Mouse (Mus musculus): ENCODE measurements around the gene S1pr5. TPM values are rescaled to one million over a fixed set of nuclear protein-coding genes. Genes with fewer than 3 reads are reported as not detected.
A peak's percentile ranks its signal among the peaks of the same experiment; 100 is the strongest.

S1pr5 gene
- polyA plus RNA-seq, 1 experiment = not detected

DNA sequence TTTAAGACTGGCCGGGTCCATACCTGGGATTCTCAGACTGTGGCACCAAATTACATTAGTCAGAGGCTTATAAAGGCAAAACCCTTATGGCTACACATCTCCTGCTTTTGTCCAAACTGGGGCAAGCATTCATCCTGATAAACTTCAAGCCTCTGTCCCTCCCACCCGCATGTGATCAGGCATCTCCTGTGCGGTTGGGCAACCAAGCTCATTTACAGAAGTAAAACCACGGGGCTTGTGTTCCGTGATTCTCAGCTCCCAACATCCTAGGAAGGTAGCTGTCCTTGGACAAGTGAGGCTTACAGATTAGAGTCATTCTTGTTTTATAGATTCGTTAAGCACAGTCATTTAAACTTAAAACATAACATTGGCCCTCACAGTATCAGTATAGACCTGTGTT lies 41.4 kb downstream of the S1pr5 start:
- Histone ChIP-seq H3K4me1 (ENCODE audit: control insufficient read depth, insufficient read depth, low read length) (peaks cover 13% of the 10 kb centered on the region), H3K27ac (ENCODE audit: insufficient read depth, low read depth, low read length) (no peak overlapping the region), H3K4me3 (ENCODE audit: insufficient read depth, low read depth, low read length) (no peak overlapping the region)
- TF ChIP-seq POLR2A (IDR thresholded peaks at IDR 0.05; ENCODE audit: insufficient read depth, low read depth, low read length) (no peak), CTCF (IDR thresholded peaks at IDR 0.05; ENCODE audit: insufficient read depth, low read depth, low read length) (no peak)
- WGBS = 86% methylated on average over 6 of the region's 6 CpGs

DNA sequence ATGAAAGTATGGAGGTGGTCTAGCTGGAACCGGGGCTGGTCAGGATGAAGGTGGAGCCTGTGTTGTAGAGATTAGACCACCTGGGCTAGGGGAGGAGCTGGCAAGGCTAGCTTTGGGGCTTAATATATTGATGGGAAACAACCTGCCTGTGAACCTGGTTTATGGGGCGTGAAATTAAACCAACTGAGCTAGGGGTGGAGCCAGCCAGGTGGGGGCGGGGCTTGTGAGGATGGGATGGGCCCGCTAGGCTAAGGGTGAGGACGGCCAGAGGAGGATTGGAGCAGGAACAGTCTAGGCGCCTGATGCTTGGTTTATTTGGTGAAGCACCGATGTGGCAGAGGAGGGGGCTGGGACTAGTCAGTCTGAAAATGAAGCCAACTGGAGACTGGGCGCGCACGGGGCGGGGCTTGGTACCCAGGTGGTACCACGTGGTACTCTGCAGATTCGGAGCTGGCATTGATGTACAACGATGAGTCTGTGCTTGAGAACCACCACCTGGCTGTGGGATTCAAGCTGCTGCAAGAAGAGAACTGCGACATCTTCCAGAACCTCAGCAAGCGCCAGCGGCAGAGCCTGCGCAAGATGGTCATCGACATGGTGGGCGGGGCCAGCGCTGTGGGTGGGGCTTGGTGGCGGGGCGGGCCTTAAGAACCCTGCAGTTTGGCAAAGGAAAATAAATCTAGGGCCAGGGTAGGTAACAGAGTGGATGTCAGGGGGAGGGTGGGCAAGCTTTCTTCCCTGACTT lies 43.5 kb downstream of the S1pr5 start:
- Histone ChIP-seq H3K27ac (ENCODE audit: insufficient read depth, low read depth, low read length) (no peak overlapping the region), H3K4me1 (ENCODE audit: control insufficient read depth, insufficient read depth, low read length) (peaks cover 9% of the 10 kb centered on the region), H3K4me3 (ENCODE audit: insufficient read depth, low read depth, low read length) (peak overlapping the region; percentile 4; the same call in 1 of the 2 replicates)
- 17% methylated on average over 23 of the region's 23 CpGs for WGBS
- TF ChIP-seq CTCF (IDR thresholded peaks at IDR 0.05; ENCODE audit: insufficient read depth, low read depth, low read length) (no peak), POLR2A (IDR thresholded peaks at IDR 0.05; ENCODE audit: insufficient read depth, low read depth, low read length) (no peak)

DNA sequence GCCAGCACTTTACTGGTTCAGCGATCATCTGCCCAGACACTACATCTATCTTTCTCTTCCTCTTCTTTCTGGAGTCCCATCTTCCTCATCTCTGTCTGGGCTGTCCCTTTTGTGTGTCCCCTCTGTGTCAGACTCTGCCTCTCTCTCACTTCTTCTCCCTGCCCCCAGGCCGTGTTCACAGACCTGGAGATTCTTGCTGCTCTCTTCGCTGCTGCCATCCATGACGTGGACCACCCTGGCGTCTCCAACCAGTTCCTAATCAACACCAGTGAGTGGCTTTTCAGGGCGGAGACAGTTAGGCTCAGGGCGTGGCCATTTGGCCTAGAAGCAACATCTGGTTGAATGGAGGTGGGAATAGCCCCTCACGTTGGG lies 44.1 kb downstream of the S1pr5 start:
- TF ChIP-seq CTCF (IDR thresholded peaks at IDR 0.05; ENCODE audit: insufficient read depth, low read depth, low read length) (no peak), POLR2A (IDR thresholded peaks at IDR 0.05; ENCODE audit: insufficient read depth, low read depth, low read length) (no peak)

DNA sequence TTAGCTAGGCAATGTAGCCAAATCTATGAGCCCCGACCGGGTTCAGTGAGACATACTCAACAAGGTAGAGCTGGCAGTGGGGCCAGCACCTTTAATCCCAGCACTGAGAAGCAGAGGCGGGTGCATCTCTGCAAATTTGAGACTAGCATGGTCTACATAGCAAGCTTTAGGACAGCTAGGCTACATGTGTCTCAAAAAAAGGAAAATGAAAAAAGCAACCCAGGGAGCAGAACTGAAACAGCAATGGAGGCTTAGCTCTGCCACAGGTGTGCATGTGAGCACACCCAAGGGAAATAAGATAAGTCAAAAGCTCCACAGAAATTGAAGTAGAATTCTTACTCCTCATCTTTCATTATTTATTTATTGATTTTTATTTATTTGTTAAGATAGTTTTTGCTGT lies 49.3 kb downstream of the S1pr5 start:
- Histone ChIP-seq H3K27ac (ENCODE audit: insufficient read depth, low read depth, low read length) (no peak overlapping the region), H3K4me1 (ENCODE audit: control insufficient read depth, insufficient read depth, low read length) (peaks cover 12% of the 10 kb centered on the region), H3K4me3 (ENCODE audit: insufficient read depth, low read depth, low read length) (no peak overlapping the region)
- no peak for TF ChIP-seq CTCF (IDR thresholded peaks at IDR 0.05; ENCODE audit: insufficient read depth, low read depth, low read length)
- TF ChIP-seq POLR2A (IDR thresholded peaks at IDR 0.05; ENCODE audit: insufficient read depth, low read depth, low read length) = no peak
- 82% methylated on average over 3 of the region's 3 CpGs for WGBS

More for the DNA sequence above, 44.1 kb downstream of the S1pr5 start:
- no peak overlapping the region for H3K27ac ChIP-seq (ENCODE audit: insufficient read depth, low read depth, low read length)
- peaks cover 9% of the 10 kb centered on the region for H3K4me1 ChIP-seq (ENCODE audit: control insufficient read depth, insufficient read depth, low read length)
- H3K4me3 ChIP-seq (ENCODE audit: insufficient read depth, low read depth, low read length) = no peak overlapping the region
- WGBS = 38% methylated on average over 8 of the region's 8 CpGs

DNA sequence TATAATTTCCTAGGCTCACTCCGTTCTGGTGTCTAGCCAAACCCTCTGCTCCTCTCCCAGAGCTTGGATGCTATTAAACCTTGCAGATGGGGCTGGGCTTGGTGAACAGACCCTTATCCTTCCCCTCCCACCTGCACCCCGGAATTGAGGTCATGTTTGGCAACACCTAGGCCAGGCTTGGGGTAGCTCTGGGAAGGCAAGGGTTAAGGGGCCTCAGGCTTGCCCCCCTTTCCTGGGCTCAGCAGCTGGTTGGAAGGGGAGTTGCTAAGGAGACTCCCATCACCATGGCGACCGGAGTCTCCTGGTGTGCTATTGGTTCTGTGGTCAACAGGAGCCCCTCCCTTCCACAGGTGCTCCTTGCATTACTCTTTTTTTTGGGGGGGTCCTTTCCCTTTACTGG lies 50.3 kb downstream of the S1pr5 start:
- peak overlapping the region; percentile 56 for H3K4me3 ChIP-seq (ENCODE audit: insufficient read depth, low read depth, low read length)
- peaks cover 12% of the 10 kb centered on the region for H3K4me1 ChIP-seq (ENCODE audit: control insufficient read depth, insufficient read depth, low read length)
- no peak for TF ChIP-seq CTCF (IDR thresholded peaks at IDR 0.05; ENCODE audit: insufficient read depth, low read depth, low read length)
- H3K27ac ChIP-seq (ENCODE audit: insufficient read depth, low read depth, low read length) = peak overlapping the region; percentile 44
- 8% methylated on average over 4 of the region's 4 CpGs for WGBS

DNA sequence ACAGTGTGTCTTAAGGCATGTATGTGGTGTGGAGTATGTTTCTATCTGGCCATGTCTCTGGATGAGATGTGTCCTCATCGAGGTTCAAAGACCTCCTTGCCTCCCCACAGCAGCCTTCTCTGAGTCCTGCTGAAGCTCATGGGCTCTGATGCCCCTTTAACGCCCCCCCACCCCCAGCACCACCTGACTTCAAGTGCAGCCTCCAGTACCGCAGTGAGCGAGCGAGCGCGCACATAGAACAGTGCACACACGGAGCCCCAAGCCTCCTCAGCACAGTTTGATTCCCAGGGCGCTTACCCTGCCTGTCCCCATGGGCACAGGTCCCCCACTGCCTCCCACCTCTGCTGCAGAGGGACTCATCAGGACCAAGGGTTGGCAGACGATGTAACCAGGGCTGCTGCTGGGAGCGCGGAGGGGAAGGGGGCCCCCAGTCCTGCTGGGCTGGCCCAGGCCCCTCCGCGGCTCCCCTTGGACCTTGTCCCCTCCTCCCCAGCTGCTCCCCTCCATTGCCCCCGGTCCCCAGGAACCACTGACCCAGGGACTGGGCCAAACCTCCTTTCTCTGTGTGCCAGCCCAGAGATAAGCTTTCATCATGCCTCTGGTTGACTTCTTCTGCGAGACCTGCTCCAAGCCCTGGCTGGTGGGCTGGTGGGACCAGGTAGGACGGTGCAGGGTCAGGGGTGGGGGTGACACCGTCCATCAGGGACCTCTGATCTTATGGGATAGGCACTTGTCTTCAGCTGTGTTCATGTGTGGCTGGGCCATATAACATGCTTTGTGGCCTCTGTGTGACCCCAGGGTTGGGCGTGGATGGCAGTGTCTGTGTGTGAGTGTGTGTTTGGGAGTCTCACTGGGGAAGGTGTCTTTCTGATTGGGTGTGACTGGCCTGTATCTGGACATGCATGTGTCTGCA lies 51.5 kb downstream of the S1pr5 start:
- 15% methylated on average over 18 of the region's 19 CpGs for WGBS
- Histone ChIP-seq H3K4me1 (ENCODE audit: control insufficient read depth, insufficient read depth, low read length) (peaks cover 12% of the 10 kb centered on the region), H3K4me3 (ENCODE audit: insufficient read depth, low read depth, low read length) (peak overlapping the region; percentile 56), H3K27ac (ENCODE audit: insufficient read depth, low read depth, low read length) (peak overlapping the region; percentile 44)
- TF ChIP-seq CTCF (IDR thresholded peaks at IDR 0.05; ENCODE audit: insufficient read depth, low read depth, low read length) (no peak), POLR2A (IDR thresholded peaks at IDR 0.05; ENCODE audit: insufficient read depth, low read depth, low read length) (peak; percentile 64)

DNA sequence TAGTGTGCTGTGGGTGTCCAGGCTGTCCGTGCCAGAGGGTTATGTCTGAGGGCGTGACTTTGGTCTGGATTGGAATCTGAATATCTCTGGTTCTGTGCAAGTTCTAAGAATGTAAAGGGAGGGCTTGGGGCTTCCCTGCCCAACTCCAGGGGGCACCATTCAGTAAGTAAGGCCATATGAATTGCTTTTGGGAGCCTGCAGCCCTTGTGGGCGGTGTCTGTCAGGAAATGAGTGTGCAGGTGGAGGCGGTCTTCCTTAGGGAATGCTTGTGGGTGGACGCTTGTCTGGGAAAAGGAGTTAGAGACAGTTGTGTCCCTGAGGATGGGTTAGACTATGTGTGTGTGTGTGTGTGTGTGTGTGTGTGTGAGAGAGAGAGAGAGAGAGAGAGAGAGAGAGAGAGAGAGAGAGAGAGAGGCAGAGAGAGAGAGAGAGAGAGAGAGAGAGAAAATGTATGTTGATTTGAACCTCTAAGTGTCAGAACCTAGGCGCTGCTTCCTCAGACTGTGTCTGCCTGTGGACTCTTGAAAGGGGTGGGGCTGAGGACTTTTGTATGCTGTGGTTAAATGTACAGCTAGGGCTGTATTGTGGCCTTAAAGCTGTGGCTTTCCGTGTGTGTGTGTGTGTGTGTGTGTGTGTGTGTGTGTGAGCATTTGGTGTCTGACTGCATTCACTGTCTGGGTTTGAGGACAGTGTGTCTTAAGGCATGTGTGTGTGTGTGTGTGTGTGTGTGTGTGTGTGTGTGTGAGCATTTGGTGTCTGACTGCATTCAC lies 52.3 kb downstream of the S1pr5 start:
- Histone ChIP-seq H3K4me3 (ENCODE audit: insufficient read depth, low read depth, low read length) (0 out of 2 replicates have a peak overlapping the region, but pooled peaks have one; percentile 56), H3K4me1 (ENCODE audit: control insufficient read depth, insufficient read depth, low read length) (peaks cover 12% of the 10 kb centered on the region), H3K27ac (ENCODE audit: insufficient read depth, low read depth, low read length) (peak overlapping the region; percentile 8)
- 27% methylated on average over 7 of the region's 7 CpGs for WGBS

DNA sequence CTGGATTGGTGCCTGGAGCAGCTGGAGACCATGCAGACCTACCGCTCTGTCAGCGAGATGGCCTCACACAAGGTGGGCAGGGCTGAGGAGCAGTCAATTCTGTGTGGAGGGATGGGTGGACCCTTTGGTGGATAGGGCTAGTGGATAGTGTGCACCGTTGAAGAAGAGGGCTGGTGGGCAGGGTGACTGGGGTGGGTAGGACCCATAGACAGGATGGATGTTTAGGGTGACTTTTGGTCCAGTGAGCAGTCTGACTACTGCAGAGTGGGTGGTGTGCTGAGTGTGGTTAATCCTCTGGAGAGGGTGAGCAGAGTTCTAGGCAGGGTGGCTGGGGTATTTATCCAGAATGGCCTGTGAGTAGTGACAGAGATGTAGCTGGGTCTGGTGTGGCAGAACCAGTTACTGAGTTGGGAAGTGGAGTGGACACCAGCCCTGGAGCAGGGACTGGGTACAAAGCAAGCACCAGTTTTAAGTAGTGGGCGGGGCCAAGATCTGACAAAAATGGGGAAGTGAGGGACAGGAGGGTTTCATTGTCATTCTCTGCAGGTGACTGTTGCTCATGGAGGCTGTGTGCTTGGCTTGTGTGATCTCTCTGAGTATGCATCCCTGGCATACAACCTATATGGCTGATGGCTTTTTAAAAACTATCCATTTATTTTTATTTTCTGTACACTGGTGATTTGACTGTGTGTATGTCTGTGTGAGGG lies 53.3 kb downstream of the S1pr5 start:
- H3K4me1 ChIP-seq (ENCODE audit: control insufficient read depth, insufficient read depth, low read length) = peaks cover 12% of the 10 kb centered on the region
- WGBS = 69% methylated on average over 4 of the region's 4 CpGs
- TF ChIP-seq POLR2A (IDR thresholded peaks at IDR 0.05; ENCODE audit: insufficient read depth, low read depth, low read length) (no peak), CTCF (IDR thresholded peaks at IDR 0.05; ENCODE audit: insufficient read depth, low read depth, low read length) (no peak)
- no peak overlapping the region for H3K4me3 ChIP-seq (ENCODE audit: insufficient read depth, low read depth, low read length)
- H3K27ac ChIP-seq (ENCODE audit: insufficient read depth, low read depth, low read length) = no peak overlapping the region
